Mouse (Mus musculus) midbrain, embryonic 13.5 days (tissue): ENCODE measurements around the gene Rtf2. TPM values are rescaled to one million over a fixed set of nuclear protein-coding genes. Genes with fewer than 3 reads are reported as not detected.

Source experiments
- ATAC-seq: fragments of 200-750 bp; cut with Nextera tagmentation; 2 replicates; pipeline ENCODE4 v1.8.0; 2017; ENCODE audit warnings: mild to moderate bottlenecking, moderate TSS enrichment, moderate library complexity
- H3K27ac ChIP-seq: fragments of 300-500 bp; sonication (generic); 2 replicates; pipeline ENCODE4 v1.5.1; 2015; ENCODE audit warnings: inconsistent platforms, mild to moderate bottlenecking, moderate library complexity
- H3K27me3 ChIP-seq: fragments of 300-500 bp; sonication (generic); 2 replicates; pipeline ENCODE4 v1.6.1; 2015; ENCODE audit warnings: mild to moderate bottlenecking, inconsistent platforms
- H3K36me3 ChIP-seq: fragments of 300-500 bp; sonication (generic); 2 replicates; pipeline ENCODE4 v1.6.1; 2015; ENCODE audit warnings: mild to moderate bottlenecking, inconsistent platforms
- H3K4me1 ChIP-seq: fragments of 300-500 bp; sonication (generic); replicated peaks from 2 replicates; pipeline ENCODE4 v1.6.1; 2015; ENCODE audit warnings: inconsistent platforms
- H3K4me2 ChIP-seq: fragments of 300-500 bp; sonication (generic); replicated peaks from 2 replicates; pipeline ENCODE4 v1.6.1; 2015; ENCODE audit warnings: moderate library complexity, mild to moderate bottlenecking, inconsistent platforms
- H3K4me3 ChIP-seq: fragments of 300-500 bp; sonication (generic); replicated peaks from 2 replicates; pipeline ENCODE4 v1.5.1; 2015; ENCODE audit warnings: mild to moderate bottlenecking, inconsistent platforms
- H3K9ac ChIP-seq: fragments of 300-500 bp; sonication (generic); replicated peaks from 2 replicates; pipeline ENCODE4 v1.6.1; 2015; ENCODE audit warnings: mild to moderate bottlenecking, inconsistent platforms
- H3K9me3 ChIP-seq: fragments of 300-500 bp; sonication (generic); 2 replicates; pipeline ENCODE4 v1.6.1; 2016; ENCODE audit warnings: mild to moderate bottlenecking, inconsistent platforms
- WGBS: fragments of 180-500 bp; shearing (Covaris S2); methylation state at CpG from one replicate; pipeline ENCODE4 v1.1.7; 2015; 5-methylcytosine and 5-hydroxymethylcytosine counted together
- polyA plus RNA-seq: library from polyadenylated mRNA; unstranded; fragments of >200 nt; fragmentation: Nextera tagmentation; extraction: Ambion mirVana; gene quantifications from 2 replicates; pipeline ENCODE4 v1.2.1, GENCODE M21; 2015

Gene Rtf2
- polyA plus RNA-seq, 1 experiment from 2014 or later = 94.2 TPM

GRCm38 (mm10) chr2:172445617-172446016, 5.3 kb downstream of the Rtf2 start:
- no peak overlapping the region for H3K4me3 ChIP-seq
- no peaks in the 10 kb centered on the region for H3K27me3 ChIP-seq
- peaks cover 19% of the 10 kb centered on the region for H3K4me1 ChIP-seq
- WGBS = 93% methylated on average over 4 of the region's 4 CpGs
- no peak for ATAC-seq
- no peak overlapping the region for H3K9ac ChIP-seq
- no peak overlapping the region for H3K4me2 ChIP-seq
- H3K27ac ChIP-seq = no peak overlapping the region
- H3K36me3 ChIP-seq = peaks cover 64% of the 10 kb centered on the region
- no peaks in the 10 kb centered on the region for H3K9me3 ChIP-seq

- Histone ChIP-seq H3K9ac (no peak overlapping the region), H3K4me2 (no peak overlapping the region), H3K36me3 (peaks cover 81% of the 10 kb centered on the region), H3K9me3 (no peaks in the 10 kb centered on the region), H3K4me3 (no peak overlapping the region), H3K4me1 (peaks cover 3% of the 10 kb centered on the region; the same call in 1 of the 2 replicates), H3K27ac (no peak overlapping the region), H3K27me3 (no peaks in the 10 kb centered on the region)
- ATAC-seq = no peak
- WGBS = 93% methylated on average over 6 of the region's 6 CpGs
Measured at GRCm38 (mm10) chr2:172447317-172447716, 7.0 kb downstream of the Rtf2 start.

GRCm38 (mm10) chr2:172448329-172448728, 8.0 kb downstream of the Rtf2 start:
- no peak overlapping the region for H3K9ac ChIP-seq
- peaks cover 91% of the 10 kb centered on the region for H3K36me3 ChIP-seq
- H3K27ac ChIP-seq = no peak overlapping the region
- H3K27me3 ChIP-seq = no peaks in the 10 kb centered on the region
- H3K4me1 ChIP-seq = no peaks in the 10 kb centered on the region
- ATAC-seq = no peak
- no peak overlapping the region for H3K4me2 ChIP-seq
- no peak overlapping the region for H3K4me3 ChIP-seq
- no peaks in the 10 kb centered on the region for H3K9me3 ChIP-seq
- 90% methylated on average over 4 of the region's 4 CpGs for WGBS

DNA sequence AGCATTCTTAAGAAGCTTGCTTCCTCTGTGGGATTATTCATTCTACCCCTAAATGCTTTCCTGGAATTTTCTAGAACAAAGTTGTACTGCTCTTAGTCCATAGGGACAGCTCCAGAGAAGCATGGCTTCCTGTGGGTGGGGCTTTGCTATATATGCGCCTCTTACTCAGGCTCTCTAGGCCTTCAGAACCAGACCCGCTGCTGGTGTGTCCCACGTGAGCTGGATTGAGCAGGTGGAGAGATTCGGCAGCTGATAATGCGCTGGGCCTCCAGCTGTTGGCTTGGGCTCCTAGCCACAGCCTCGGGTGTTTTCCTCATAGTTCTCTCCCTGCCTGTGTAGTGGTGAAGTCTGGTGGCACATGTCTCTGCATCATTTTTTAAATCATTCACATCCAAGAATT, 10.3 kb downstream of the Rtf2 start:
- WGBS = 100% methylated on average over 6 of the region's 6 CpGs
- Histone ChIP-seq H3K4me3 (no peak overlapping the region), H3K9me3 (no peaks in the 10 kb centered on the region), H3K4me2 (no peak overlapping the region), H3K9ac (no peak overlapping the region), H3K27ac (no peak overlapping the region), H3K4me1 (no peaks in the 10 kb centered on the region), H3K27me3 (no peaks in the 10 kb centered on the region), H3K36me3 (peaks cover 91% of the 10 kb centered on the region)
- ATAC-seq = no peak

- Histone ChIP-seq H3K36me3 (peaks cover 91% of the 10 kb centered on the region), H3K4me1 (no peaks in the 10 kb centered on the region), H3K9me3 (no peaks in the 10 kb centered on the region), H3K27me3 (no peaks in the 10 kb centered on the region), H3K9ac (no peak overlapping the region), H3K4me3 (no peak overlapping the region), H3K4me2 (no peak overlapping the region), H3K27ac (no peak overlapping the region)
- WGBS = 99% methylated on average over 4 of the region's 4 CpGs
- no peak for ATAC-seq
Measured at GRCm38 (mm10) chr2:172452031-172452430, 11.7 kb downstream of the Rtf2 start.

DNA sequence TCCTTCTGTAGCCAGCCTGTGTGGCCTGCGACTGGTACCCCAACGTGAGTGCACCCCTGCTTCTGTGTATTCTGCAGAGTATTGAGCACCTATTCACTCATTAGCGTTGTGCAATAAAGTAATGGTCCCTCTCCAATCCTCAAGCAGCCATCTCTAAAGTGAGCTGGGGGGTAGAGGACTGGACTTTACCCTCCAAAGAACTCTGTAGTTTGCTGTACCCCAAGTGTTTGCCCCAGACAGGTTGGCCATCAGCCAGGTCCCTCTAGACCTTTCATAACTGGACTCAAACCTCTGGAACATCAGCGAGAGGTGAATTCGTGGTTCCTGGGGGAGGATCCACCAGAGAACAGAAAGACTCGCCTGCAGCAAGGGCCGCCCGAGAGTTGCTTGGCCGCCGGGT, 12.1 kb downstream of the Rtf2 start:
- H3K4me2 ChIP-seq = no peak overlapping the region
- WGBS = 95% methylated on average over 10 of the region's 10 CpGs
- H3K4me1 ChIP-seq = no peaks in the 10 kb centered on the region
- H3K9ac ChIP-seq = no peak overlapping the region
- no peaks in the 10 kb centered on the region for H3K9me3 ChIP-seq
- ATAC-seq = no peak
- peaks cover 91% of the 10 kb centered on the region for H3K36me3 ChIP-seq
- H3K27me3 ChIP-seq = no peaks in the 10 kb centered on the region
- no peak overlapping the region for H3K27ac ChIP-seq
- no peak overlapping the region for H3K4me3 ChIP-seq

DNA sequence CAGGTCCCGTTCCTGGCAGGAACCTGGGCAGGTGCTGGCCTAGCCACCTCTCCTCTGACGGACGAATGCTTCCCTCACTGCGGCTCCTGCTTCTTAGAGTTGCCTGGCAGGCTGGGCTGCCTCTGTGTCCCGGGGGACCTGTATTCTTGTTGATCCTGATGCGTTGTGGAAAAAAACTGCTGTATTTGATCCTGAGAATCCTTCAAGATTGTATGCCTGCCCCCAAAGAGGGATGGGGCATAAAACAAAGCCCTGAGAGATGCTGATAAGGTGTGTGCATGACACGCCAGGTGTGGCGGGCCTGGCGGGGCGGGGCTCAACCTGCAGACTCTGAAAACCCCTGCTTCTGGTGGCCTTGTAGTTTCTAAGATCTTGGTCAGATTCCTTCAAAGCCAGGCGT, 18.1 kb downstream of the Rtf2 start, which contains the start of gene Gcnt7:
TSS of gene Gcnt7 (minus strand) at position 101 of the 400 bp plus-strand sequence.
- Histone ChIP-seq H3K4me2 (no peak within 1 kb of the TSS), H3K27ac (no peak within 1 kb of the TSS), H3K9me3 (no peaks in the 10 kb centered on the region), H3K27me3 (no peaks in the 10 kb centered on the region), H3K4me3 (no peak within 1 kb of the TSS), H3K9ac (no peak within 1 kb of the TSS), H3K36me3 (peaks cover 72% of the 10 kb centered on the region), H3K4me1 (no peaks in the 10 kb centered on the region)
- no peak for ATAC-seq
- 93% methylated on average over 11 of the region's 11 CpGs for WGBS

DNA sequence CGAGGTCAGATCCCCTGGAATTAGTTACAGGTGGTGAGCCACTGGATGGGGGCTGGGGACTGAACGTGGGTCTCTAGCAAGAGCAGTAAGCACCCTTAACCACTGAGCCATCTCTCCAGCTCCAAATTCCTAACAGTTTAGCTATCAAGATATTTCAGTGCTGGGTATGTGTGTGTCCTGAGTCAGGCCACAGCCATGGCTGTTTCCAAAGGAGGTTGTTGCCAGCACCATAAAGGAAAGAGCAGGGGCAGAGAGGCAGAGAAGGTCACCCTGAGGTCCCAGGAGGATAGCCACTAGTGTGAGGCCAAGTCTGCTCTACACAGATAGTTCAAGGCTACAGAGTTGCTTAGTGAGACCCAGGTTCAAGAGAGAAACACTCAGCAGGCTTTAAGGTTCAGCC, 20.3 kb downstream of the Rtf2 start:
- Histone ChIP-seq H3K27ac (no peak overlapping the region), H3K4me3 (no peak overlapping the region), H3K36me3 (peaks cover 81% of the 10 kb centered on the region), H3K4me1 (no peaks in the 10 kb centered on the region), H3K9ac (no peak overlapping the region), H3K9me3 (no peaks in the 10 kb centered on the region), H3K4me2 (no peak overlapping the region), H3K27me3 (no peaks in the 10 kb centered on the region)
- WGBS = 95% methylated on average over 2 of the region's 2 CpGs
- no peak for ATAC-seq

DNA sequence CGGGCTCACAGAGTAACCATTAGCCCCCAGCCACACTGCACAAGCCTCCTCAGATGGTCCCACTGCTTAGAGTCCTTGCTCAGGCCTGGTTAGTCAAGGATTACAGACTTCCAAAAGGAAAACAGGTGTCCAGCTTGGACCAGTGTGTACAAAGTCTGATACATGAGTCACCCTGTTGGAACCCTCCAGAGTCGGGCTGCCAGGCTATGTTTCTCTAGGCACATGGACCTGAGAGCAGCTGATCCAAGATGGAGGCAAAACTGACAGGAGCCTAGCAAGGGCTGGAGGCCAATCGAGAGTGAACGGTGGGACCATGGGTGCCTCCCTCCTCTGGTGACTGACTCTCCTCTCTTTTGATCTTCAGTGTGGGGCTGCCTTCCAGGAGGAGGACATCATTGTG, 22.5 kb downstream of the Rtf2 start:
- Histone ChIP-seq H3K4me3 (no peak overlapping the region), H3K9ac (no peak overlapping the region), H3K9me3 (no peaks in the 10 kb centered on the region), H3K27ac (no peak overlapping the region), H3K36me3 (peaks cover 80% of the 10 kb centered on the region), H3K4me1 (no peaks in the 10 kb centered on the region), H3K4me2 (no peak overlapping the region), H3K27me3 (no peaks in the 10 kb centered on the region)
- ATAC-seq = no peak
- WGBS = 94% methylated on average over 4 of the region's 4 CpGs

GRCm38 (mm10) chr2:172466427-172467132, 26.2 kb downstream of the Rtf2 start:
- Histone ChIP-seq H3K36me3 (peaks cover 88% of the 10 kb centered on the region), H3K4me1 (no peaks in the 10 kb centered on the region), H3K27ac (no peak overlapping the region), H3K4me2 (no peak overlapping the region), H3K4me3 (no peak overlapping the region), H3K9me3 (no peaks in the 10 kb centered on the region), H3K27me3 (no peaks in the 10 kb centered on the region), H3K9ac (no peak overlapping the region)
- WGBS = 72% methylated on average over 11 of the region's 11 CpGs
- ATAC-seq = no peak

DNA sequence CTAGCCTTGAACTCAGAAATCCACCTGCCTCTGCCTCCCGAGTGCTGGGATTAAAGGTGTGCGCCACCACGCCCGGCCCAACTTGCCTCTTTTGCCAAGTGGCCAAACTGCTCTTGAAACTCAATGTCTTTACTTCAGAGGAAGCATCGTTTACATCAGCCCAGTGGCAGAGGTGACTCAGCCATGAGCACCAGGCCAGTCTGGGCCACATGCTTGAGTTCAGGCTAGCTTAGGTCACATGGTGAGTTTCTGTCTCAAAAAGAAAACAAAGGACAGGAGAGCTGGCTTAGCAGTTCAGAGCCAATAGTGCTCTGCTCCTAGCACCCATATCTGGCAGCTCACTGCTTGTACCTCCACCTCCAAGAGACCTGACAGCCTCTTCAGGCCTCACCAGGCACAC, 26.9 kb downstream of the Rtf2 start:
- 97% methylated on average over 5 of the region's 5 CpGs for WGBS
- Histone ChIP-seq H3K27ac (no peak overlapping the region), H3K9ac (no peak overlapping the region), H3K4me3 (no peak overlapping the region), H3K9me3 (no peaks in the 10 kb centered on the region), H3K36me3 (peaks cover 84% of the 10 kb centered on the region), H3K4me2 (no peak overlapping the region), H3K4me1 (no peaks in the 10 kb centered on the region), H3K27me3 (no peaks in the 10 kb centered on the region)
- ATAC-seq = no peak

DNA sequence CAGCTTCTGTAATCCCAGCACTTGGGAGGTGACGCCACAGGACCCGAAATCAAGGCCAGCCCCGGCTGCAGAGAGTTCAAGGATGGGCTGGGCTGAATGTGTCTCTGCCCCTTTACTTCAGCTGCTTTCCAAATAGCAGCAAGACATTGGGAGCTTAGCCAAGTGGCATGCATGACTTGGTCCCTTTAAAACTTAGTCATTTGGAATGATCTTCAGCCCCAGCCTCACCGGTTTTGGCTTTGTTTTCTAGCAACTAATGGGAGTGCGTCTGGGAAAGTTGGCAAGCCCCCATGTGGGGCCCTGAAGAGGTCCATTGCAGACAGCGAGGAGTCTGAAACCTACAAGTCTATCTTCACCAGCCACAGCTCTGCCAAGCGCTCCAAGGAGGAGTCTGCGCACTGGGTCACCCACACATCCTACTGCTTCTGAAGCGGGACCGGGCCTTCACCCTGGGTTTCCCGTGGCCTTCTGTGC, 28.0 kb downstream of the Rtf2 start:
- Histone ChIP-seq H3K4me1 (no peaks in the 10 kb centered on the region), H3K36me3 (peaks cover 72% of the 10 kb centered on the region), H3K9ac (no peak overlapping the region), H3K4me3 (no peak overlapping the region), H3K27ac (no peak overlapping the region), H3K27me3 (no peaks in the 10 kb centered on the region), H3K9me3 (no peaks in the 10 kb centered on the region), H3K4me2 (no peak overlapping the region)
- 72% methylated on average over 11 of the region's 11 CpGs for WGBS
- ATAC-seq = peak; percentile 36; the same call in 1 of the 2 replicates

GRCm38 (mm10) chr2:172472318-172472717, 32.0 kb downstream of the Rtf2 start, which contains the start of gene Fam209:
TSS of gene Fam209 (plus strand) at chr2:172472520.
- no peaks in the 10 kb centered on the region for H3K9me3 ChIP-seq
- no peaks in the 10 kb centered on the region for H3K4me1 ChIP-seq
- ATAC-seq = no peak
- H3K27me3 ChIP-seq = peaks cover 5% of the 10 kb centered on the region
- 87% methylated on average over 11 of the region's 11 CpGs for WGBS
- no peak within 1 kb of the TSS for H3K27ac ChIP-seq
- H3K9ac ChIP-seq = no peak within 1 kb of the TSS
- peaks cover 34% of the 10 kb centered on the region for H3K36me3 ChIP-seq
- no peak within 1 kb of the TSS for H3K4me2 ChIP-seq
- H3K4me3 ChIP-seq = no peak within 1 kb of the TSS
